Mouse (Mus musculus): ENCODE data around the gene Zfp39. TPM values are rescaled to one million over a fixed set of nuclear protein-coding genes. Genes with fewer than 3 reads are reported as not detected.

Gene Zfp39
- 6.3 and 6.4 TPM in 2 replicates for polyA plus RNA-seq (2012; rRNA removed)

DNA sequence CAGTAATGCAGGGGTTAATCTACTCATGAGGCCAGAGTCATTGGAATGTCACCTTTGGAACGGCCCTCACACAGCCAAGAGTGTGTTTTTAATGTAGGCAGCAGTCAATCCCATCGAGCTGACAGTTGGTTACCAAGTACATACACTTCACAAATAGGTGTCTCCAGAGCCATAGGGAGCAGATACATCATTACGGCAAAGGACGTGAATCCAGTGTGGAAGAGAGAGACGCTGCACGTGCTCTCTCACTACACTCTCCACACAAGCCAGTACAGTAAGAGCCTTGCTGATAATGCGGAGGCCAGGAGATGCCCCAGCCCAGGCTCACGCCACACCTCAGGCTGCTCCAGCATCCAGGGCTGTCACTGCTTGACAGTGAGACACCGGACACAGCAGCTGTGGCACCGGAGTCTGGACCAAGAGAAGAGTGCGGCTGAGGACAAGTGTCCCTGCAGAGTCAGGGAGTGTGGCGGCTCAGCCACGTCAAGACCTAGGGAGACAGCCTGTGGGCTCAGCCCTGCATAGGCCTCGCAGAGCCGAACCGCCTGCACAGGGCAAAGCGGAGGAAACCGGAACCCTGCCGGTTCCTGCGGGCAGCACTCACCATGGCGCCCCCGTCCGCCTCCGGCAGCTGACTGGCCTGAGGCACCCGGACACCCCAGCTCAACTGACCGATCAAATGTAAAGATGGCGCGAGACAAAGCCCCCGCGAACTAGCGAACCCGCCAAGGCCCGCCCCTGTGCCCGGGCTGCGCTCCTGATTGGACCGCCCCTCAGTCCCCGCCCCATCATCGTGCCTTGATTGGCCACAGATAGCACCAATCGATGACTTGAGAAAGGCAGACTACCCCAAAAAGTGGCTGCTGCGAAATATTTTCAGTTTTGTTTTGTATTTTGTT is at the start of gene Zfp39:
Gene Zfp39 (minus strand): TSS at position 715 of the 899 bp plus-strand sequence.
- DNase-seq (ENCODE audit: extremely low spot score in 1 of 2, low spot score in 1 of 2) = peak; percentile 91 to 97

DNA sequence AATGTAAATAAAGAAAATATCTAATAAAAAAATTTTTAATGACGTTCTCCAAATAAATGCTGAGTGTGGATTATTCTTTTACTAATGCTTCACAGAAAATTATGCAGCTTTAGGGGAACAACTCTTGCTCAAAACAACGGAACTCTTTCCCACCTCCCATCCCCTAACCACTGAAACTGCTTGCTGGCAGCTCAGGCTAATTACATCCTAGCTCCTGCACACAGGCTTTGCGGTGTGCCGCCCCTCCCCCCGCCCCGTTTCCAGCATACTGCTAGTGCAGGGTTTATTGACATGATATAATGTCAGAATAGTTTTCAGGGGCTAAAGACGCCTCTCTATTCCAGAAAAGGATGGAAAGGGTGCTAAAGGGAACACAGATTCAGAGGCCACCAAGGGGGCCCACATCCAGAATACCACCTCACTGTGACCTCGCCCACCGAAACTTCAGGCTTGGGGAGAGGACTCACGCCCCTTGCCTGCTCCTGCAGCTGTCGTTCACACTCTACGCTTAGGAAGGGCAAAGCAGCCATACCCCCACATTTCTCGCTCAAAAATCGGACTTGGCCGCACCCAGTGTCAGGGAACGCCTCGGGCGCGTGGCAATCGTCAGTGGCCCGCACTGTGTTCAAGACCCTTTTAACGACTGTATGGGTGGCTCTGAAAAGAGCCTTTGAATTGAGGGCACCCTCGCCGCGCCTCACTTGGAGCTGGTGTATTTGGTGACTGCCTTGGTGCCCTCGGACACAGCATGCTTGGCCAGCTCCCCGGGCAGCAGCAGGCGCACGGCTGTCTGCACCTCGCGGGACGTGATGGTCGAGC is 49.5 kb upstream of the Zfp39 start:
- peak in 1 of 2 experiments; percentile 31 for DNase-seq (ENCODE audit: extremely low spot score in 1 of 2, low spot score in 1 of 2)

DNA sequence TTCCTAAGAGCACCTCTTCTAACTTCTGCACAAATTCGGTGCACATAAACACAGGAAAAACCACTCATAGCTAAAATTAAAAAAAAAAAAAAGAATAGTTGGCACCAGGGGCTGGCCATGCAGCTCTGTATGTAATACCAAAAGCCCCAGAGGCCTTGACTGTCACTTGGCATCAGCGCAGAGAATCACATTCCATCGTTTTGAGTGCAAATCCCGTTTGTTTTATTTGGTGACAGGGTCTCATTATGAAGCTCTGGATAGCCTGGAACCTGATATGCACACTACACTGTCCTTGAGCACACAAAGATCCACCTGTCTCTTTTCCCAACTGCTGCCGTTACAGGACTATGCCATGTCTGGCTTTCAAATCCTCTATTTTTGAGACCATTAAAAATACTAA is 47.2 kb upstream of the Zfp39 start:
- no peak for DNase-seq (ENCODE audit: extremely low spot score in 1 of 2, low spot score in 1 of 2)

DNA sequence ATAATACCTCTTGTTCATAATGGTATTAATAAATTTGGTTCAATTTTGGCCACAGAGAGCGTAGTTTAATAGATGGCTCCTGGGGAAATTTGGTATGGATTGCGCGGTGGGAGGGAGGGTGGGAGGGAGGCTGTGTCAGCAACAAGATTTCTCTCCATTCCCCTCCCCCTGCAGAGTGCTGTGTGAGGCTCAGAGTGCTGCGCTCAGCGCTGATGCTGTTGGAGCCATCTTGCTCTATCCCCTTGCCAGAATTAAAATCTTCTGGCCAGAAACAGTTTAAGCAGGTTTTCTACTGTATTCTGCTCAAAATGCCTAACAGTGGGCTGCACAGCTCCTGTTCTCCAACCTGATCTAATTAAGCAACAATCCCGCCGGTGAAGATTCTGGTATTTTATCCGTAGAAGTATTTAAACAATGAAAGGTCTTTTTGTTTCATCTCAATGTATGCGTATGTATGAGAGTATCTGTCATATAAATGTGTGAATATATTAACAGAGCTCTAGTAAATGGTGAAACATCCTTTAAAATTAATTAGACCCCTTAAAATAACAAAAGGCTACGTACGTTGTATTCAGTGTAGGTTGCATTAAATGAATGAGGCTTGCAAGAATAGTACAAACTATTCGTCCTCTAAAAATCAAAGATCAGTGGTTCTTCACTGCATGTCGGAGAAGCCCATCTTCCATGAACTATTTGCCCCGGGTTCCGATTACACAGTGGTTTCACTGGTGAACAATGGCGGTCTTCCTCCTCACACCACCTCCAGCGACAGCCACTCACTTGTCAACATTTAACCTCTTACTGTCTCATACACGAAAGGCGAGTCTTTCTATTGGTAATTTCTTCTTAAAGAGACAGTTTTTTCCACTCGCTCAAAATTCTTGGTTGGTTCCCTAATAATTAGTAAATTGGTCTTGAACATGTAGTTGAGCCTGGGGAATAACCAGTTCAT is 45.7 kb upstream of the Zfp39 start:
- peak in 1 of 2 experiments; percentile 81 for DNase-seq (ENCODE audit: extremely low spot score in 1 of 2, low spot score in 1 of 2)

DNA sequence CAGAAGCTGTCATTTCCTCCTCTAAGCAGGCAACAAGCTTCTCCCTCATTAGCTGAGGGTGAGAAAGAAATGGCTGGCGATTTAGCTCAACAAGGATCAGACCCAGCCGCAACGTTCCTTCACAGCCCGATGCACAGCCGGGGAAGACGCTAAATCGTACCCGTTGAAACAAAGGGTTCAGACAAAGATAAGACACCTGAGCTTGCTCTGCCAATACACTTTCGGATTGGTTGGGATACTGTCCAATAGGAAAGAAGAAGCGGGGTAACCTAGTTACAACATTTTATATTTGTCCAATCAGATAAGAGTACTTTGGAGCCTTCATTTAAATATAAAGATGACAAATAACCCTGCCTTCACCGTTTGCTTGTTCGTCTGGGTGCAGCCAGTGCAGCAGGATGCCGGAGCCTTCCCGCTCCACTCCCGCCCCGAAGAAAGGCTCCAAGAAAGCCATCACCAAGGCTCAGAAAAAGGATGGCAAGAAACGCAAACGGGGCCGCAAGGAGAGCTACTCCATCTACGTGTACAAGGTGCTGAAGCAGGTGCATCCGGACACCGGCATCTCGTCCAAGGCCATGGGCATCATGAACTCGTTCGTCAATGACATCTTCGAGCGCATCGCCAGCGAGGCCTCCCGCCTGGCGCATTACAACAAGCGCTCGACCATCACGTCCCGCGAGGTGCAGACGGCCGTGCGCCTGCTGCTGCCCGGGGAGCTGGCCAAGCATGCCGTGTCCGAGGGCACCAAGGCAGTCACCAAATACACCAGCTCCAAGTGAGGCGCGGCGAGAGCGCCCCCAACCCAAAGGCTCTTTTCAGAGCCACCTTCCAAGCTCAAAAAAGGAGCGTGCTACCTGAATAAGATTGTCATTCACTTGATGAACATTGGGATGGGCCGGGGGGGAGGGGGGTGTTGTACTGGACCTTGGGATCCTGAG is 44.8 kb upstream of the Zfp39 start, which contains the start of gene Hist3h2ba:
Gene Hist3h2ba (plus strand): TSS at position 379 of the 938 bp plus-strand sequence.
- peak; percentile 86 to 93 for DNase-seq (ENCODE audit: extremely low spot score in 1 of 2, low spot score in 1 of 2)

DNA sequence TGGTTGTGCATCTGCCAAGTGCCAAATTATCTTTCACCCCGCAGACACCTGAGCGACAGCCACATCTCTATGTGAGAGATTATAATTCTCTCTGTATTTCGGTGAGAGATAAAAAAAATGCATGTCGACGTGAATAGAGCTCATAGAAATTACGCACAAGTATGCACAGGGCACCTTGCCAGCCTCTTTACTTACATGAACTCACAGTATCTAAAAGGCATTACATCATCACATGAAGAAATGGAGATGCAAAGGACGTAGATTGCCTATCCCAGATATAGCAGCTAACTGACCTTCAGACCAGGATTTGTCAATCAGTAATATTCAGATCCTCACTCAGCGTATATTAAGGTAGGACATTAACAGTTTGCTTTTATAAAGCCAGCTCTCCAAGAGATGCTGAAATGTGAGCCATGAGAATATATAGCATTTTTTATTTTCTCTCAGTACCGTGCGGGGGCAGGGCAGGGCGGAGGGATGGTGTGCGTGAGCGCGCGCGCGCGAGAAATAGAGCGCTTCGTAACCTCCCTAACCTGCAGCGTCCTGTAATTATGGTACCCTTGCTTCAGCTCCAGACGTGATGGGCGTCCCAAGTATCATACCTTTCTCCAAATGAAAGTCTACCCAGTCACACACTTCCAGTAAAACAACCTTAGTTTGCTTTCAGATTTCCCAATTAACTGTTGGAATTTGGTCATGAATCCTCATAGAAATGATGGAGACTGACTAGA is 43.9 kb upstream of the Zfp39 start:
- DNase-seq (ENCODE audit: extremely low spot score in 1 of 2, low spot score in 1 of 2) = peak in 1 of 2 experiments; percentile 75

DNA sequence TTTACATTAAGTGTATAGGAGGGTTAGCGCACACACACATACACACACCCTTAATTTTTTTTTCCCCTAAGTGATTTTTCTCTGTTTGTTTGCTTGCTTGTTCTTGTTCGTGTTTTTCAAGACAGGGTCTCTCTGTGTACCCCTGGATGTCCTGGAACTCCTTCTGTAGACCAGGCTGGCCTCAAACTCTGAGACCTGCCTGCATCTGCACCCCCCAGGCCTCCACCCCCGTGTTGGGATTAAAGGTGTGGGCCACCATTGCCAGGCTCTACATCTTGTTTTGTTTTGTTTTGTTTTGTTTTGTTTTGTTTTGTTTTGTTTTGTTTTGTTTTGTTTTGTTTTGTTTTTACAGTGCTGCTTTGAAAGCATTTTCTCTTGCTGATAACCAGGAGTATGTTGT is 43.3 kb upstream of the Zfp39 start:
- DNase-seq (ENCODE audit: extremely low spot score in 1 of 2, low spot score in 1 of 2) = no peak

DNA sequence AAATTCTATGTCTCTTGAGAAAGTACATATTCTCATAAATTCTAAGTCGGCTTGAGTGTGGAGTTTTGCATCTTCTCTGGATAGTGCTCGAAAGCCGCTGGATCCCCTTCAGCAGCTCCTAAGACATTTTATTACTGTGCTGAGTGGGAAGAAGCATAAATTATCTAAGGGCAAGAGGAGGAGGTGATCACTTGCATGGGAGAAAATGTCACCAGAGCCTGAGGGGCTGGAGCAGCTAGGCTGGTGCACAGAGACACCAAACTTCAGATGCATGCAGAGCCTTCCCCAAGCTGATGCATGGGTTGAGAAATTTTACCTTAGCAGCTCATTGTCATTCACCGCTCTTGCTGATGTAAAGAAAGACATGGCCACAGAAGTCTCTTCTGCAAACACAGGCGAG is 40.1 kb upstream of the Zfp39 start:
- DNase-seq (ENCODE audit: extremely low spot score in 1 of 2, low spot score in 1 of 2) = peak in 1 of 2 experiments; percentile 20

DNA sequence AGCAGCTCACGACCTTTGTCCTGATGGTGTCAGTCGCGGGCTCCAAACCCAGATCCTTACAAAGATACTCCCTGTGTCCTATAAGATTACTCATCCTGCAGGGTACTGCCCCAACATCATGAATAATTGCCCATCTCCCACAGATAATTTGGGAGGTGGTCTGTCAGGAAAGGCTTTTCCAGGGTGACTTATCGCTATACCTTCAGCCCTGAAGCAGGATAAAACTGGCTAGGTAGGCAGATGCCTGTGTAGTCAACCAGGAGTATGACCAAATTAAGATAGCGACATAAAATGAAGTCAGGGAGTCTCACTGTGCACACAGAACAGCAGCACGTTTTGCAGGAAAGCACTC is 35.0 kb upstream of the Zfp39 start:
- no peak for DNase-seq (ENCODE audit: extremely low spot score in 1 of 2, low spot score in 1 of 2)

DNA sequence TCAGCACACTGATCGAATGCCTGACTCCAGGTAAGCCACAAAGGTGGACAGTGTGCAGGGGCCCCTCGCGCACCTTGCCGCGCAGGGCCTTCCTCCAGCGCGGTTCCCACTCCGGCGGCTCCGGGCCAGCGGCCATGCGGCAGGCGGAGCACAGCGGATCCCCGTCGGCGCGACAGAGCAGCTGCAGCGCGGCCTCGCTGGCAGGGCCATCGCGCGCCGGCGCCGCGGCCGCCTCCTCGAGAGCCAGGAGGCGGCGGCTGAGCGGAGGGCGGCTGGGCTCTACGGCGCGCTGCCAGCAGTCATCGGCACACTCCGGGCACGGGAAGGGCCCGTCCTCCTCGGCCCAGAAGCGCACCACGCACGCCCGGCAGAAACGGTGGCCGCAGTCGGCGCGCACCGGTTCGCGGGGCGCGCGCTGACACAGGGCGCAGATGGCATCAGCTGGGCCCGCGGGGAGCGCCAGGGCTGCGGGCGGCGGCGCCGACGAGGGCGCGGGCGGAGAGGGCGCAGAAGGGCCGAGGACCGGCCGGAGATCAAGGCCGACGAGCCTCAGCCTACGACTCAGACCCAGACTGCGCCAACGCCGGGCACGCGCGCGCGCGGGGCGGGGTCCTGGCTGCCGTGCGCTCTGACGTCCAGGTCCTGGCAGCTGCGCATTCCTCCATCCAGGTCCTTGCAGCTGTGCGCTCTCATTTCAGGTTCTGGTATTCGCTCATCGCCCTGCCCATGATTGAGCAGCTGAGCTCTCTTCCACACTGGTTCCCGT is 34.5 kb upstream of the Zfp39 start, which contains the start of gene Rnf187:
Gene Rnf187 (minus strand): TSS at position 595 of the 766 bp plus-strand sequence.
- DNase-seq (ENCODE audit: extremely low spot score in 1 of 2, low spot score in 1 of 2) = peak; percentile 89 to 94

DNA sequence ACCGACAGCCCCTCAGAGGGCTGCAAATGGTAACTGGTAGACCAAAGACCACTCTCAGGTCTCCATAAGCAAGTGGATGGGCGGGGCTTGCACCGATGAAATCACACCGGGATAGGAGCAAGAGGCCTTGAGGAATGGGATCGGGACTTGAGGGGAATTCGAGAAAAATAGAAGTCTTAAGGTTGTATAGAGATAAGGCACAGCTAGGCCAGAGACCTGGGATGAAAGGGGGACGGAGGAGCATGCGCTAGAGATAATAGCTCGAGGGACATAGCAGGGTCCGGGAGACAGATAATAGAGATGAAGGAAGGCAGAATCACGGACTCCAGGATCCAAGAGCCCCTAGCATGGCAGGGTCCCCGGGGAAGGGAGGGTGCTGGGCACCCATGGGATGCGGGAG is 33.9 kb upstream of the Zfp39 start:
- no peak for DNase-seq (ENCODE audit: extremely low spot score in 1 of 2, low spot score in 1 of 2)

DNA sequence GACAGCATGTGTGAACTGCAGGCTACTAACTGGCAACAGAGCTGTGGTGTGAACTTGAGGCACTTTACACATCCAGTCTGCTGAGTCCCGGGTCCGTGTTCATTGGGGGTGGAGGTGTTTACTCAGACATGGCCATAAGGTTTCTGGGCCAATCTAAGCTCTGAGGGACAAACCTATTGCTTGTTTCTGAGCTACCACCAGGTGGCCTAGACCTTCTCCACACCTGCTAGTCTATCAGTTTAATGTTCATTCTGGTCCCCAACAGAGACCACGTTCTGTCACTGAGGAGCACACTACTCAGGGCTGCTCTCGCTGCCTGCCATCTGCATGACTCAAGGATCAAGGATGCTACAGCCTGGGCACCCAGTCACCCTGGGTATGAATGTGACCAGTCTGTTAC is 27.6 kb upstream of the Zfp39 start:
- no peak for DNase-seq (ENCODE audit: extremely low spot score in 1 of 2, low spot score in 1 of 2)

DNA sequence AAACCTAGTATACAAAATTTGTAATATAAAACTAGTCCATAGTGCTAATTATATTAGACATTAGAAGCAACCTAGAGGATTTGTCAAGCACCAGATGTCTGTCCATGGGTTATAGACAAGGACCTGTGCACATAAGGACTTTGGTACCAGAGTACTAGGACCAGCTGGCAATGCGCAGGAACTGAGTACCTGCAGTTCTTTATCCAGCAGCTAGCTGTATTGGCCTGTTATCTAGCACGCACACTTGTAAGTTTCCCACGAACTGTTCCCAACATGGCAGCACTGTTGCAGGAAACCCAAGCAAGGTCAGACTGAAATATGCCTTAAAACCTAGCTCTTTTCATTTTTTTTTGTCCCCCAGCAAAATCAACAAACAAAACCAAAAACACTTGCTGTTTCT is 26.2 kb upstream of the Zfp39 start:
- no peak for DNase-seq (ENCODE audit: extremely low spot score in 1 of 2, low spot score in 1 of 2)

DNA sequence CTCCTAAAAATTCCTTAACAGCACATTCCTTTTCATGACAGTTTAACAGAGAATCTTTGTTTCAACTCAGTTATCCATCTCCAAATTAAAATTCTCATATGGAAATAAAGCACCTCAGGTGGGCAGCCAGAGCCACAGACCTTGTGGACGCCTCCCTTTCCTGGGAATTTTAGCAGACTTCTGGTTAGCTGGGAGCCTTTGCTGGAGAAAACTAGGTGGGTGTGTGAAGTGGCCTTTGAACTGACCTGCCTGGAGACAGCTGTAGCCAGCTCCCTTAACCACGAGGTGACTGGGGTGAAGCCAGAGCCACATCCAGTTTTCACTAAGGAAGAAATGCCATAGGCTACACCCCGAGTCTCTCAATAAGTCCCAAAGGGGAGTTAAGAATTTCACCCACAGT is 25.6 kb upstream of the Zfp39 start:
- no peak for DNase-seq (ENCODE audit: extremely low spot score in 1 of 2, low spot score in 1 of 2)

DNA sequence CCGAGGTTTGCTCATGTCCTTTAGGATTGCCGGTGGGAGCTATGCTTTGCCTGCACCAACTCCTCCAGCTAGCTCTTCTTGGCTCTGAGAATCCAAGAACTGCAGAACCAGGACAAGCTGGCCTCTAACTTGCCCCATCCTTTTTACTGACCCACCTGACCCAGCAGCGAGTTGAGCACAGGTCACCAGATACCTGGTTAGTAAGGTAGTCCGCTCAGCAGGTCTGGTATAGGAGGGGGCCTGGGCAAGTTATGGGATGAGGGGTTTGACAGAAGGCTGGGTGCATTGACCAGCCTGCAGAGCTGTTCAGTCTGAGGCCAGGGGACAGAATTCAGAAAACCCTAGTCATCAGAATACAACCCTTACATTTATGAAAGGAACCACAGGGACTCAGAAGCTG is 25.0 kb upstream of the Zfp39 start:
- DNase-seq (ENCODE audit: extremely low spot score in 1 of 2, low spot score in 1 of 2) = no peak

DNA sequence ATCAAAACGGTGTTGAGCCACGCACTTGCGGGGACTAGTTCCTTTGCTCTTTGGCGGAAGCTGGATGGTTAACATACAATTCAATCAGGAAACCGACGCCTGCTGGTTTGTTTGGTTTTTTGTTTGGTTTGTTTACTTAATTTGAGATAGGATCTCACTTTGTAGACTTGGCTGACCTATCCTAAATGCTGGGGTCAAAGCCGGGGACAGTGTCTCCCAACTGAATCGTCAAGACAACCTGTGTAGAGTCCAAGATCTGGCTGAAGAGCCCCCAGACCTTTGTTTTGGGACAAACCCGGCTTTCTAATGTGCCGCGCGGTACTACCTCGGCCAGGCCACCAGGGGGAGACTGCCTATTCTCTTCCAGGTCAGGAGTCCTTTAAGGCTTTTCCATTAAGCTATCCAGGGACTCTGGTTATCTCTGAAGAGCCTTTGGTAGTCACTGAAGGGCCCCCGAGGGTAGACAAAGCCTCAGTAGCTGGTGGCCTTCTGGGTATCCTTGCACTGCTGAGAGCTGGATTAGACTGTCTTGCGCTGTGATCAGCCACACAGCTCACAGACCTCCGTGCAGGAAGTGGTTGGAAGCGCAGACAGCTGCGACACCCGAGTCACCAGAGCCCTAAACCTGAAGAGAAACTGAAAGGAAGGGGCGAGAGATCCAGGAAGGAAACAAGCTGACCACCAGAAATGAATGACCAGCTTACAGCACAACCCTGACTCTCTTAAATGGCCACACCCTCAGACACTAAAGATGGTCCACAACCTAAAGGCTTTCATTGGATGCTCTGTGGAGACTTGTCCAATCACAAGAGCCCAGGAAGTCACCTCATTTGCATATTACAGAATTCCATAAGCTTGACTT is 24.0 kb upstream of the Zfp39 start:
- DNase-seq (ENCODE audit: extremely low spot score in 1 of 2, low spot score in 1 of 2) = no peak

DNA sequence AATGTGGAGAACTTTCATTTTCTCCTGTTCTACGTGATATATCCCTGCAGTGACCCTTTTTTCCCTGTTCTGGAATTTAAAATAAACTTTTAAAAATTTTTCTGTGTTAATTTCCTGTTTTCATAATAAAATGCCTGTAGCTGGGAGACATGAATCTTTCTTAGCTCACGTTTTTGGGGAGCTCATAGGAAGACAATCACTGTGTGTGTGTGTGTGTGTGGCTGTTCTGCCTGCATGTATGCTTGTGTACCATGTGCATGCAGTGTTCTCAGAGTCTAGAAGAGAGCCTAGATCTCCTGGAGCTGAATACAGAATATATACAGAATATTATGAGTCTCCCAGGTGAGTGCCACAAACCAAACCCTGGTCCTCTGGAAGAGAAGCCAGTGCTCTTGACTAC is 23.0 kb upstream of the Zfp39 start:
- DNase-seq (ENCODE audit: extremely low spot score in 1 of 2, low spot score in 1 of 2) = no peak
